Mouse (Mus musculus) heart, postnatal 25 days (tissue): ENCODE results near the gene Cdkn2b. TPM values are rescaled to one million over a fixed set of nuclear protein-coding genes. Genes with fewer than 3 reads are reported as not detected.

Source experiments
- DNase-seq: peaks from one replicate; pipeline ENCODE4 v3.0.0; 2022; ENCODE audit warnings: low spot score
- intact Hi-C: fragments of 180-260 bp; cut with DNase I; formaldehyde crosslinking; loops from one replicate; pipeline ENCODE4 v1.15.1; 2025
- total RNA-seq, 2 experiments: library from RNA; stranded (reverse); gene quantifications; 2 replicates each; pipeline ENCODE4 v1.2.3; 2021

The Cdkn2b gene
- total RNA-seq, 2 experiments from 2014 or later = 0.65 to 0.87 TPM

DNA sequence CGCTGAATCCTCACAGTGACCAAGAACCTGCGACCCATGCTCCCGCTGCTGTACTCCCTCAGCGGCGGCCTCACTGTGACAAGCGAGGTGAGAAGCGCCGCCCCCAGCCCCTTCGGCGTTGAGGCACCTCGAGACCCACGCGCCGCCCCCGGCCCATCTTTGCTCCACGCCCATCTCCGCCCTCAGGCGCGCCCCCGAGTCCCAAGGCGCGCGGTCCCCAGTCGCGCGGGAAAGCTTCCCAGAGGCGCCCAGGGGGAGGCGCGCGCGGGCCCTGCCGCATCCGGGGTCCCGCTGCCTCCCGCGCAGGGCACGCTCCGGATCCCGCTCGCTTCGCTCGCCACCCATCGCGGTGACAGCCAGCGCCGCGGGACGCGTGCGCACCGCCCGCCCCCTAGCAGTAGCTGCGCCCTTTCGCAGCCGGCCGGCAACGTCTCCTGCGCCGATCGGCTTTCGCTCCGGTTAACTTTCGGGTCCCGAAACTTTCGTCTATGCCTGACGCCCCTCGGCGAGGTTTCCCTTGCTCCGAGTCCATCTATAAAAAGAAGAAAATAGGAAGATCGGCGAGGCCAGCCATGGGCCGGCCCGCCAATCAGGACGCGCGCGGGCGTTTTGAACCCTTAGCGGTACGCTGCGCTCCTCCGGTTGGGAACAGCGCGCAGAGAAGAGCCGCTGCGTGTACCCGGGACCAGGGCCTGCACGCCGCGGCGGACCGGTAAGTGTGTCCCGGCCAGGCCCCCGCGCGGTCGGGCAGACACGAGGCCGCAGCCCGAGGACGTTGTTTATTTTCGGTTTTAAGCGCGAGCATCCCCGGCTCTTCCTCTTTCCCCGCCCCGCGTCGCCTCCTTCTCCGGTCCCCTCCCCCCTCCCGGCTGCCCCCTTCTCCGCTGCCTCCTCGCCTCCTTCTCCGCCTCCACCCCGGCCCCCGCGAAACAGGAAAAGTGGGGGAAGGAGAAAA is 16.1 kb downstream of the Cdkn2b start, which contains the start of gene Cdkn2a:
Cdkn2a (minus strand) TSS at position 168 of the 955 bp plus-strand sequence.
- peak; percentile 35 for DNase-seq
- intact Hi-C loops = loop anchor here (1.0 to 5.0 kb wide), 2 partner anchors 16 to 228 kb away; no protein-coding TSS in a partner anchor

DNA sequence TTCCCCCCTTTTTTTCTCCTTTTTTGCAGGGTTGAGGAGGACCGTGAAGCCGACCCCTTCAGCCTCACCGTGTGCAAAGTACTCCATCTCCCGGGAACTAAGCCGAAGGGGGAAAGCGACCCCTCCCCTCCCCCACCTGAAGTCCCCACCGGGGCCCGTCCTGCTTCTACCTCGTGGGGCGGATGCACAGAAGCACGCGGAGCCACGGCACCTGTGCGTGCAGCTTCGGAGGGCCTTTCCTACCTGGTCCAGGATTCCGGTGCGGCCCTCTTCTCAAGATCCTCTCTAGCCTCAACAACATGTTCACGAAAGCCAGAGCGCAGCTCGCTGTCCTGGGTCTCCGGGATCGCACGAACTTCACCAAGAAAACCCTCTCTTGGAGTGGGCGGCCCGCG is 16.8 kb downstream of the Cdkn2b start:
- no peak for DNase-seq
- intact Hi-C loops = loop anchor here (5.0 kb wide), 1 partner anchor 228 kb away; no protein-coding TSS in a partner anchor

DNA sequence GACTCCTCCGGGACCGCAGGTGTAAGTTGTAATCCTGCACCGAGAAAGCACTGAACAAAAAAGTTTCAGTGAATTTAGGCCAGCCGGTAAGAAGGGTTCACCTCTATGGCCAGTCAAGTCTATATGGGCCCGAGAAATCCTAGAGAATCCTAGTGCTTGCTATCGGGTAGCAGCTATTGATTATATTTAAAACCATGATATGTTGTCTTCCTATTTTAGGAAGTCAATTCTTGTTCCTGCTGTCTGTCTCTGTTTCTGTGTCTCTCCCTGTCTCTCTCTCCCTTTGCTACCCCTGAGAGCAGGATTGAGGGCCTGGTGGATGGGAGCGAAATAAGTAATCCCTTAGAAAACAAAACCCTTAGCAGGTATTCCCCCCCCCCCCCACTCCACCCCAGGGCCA is 17.3 kb downstream of the Cdkn2b start:
- intact Hi-C loops = loop anchor here (5.0 kb wide), 1 partner anchor 229 kb away; no protein-coding TSS in a partner anchor
- DNase-seq = no peak

DNA sequence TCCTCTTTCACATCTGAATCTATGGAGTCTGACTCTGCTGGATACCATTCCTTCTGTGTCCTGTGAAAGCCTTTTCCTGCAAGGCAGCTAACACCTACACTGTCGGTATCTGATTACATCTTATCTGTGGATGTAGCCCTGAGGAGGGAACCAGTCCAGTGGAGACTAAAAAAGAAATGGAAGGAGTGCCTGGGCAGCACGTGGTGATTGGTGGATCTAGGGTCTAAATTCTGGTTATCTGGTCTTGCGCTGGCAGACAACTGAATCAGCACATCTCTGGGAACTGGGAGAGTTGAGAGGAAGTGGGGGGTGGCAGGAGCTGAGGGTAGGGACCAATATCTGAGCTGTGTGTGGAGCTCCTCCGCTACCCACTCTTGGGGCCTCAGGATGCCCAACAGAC is 21.8 kb downstream of the Cdkn2b start:
- no peak for DNase-seq
- intact Hi-C loops = loop anchor here (5.0 kb wide), 1 partner anchor 142 kb away; no protein-coding TSS in a partner anchor

DNA sequence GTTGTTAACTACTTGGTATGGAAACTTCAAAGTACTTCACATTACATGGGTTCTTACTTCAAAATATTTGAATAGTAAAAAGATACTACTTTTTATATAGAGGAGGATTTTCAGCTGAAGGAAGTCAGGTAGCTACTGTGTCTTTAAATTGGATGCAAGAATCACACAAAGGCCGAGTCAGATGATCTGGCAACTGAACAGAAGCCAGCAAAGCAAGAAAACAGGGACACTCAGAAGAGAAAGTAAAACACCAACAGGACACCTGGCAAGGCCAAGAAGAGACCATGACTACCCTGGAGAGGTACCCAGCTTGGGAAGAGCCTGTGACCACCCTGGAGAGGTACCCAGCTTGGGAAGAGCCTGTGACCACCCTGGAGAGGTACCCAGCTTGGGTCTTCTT is 24.3 kb downstream of the Cdkn2b start:
- intact Hi-C loops = loop anchor here (5.0 kb wide), 1 partner anchor 139 kb away; no protein-coding TSS in a partner anchor
- DNase-seq = no peak

DNA sequence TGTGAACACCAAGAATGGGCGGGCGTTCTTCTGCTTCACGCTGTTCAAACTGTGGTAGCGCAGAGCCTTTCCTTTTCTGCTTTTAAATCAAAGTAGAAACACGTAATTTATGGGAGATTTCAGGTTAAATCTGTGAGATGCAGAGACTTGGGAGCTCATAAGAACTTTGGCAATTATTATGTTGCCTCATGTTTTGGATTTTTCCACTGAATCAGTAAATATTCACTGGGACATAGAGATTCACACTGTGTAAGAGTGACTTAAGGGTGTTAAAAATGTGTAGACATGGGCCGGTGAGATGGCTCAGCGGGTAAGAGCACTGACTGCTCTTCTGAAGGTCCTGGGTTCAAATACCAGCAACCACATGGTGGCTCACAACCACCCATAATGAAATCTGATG is 25.2 kb downstream of the Cdkn2b start:
- no peak for DNase-seq
- intact Hi-C loops = loop anchor here (5.0 kb wide), 1 partner anchor 138 kb away; no protein-coding TSS in a partner anchor

DNA sequence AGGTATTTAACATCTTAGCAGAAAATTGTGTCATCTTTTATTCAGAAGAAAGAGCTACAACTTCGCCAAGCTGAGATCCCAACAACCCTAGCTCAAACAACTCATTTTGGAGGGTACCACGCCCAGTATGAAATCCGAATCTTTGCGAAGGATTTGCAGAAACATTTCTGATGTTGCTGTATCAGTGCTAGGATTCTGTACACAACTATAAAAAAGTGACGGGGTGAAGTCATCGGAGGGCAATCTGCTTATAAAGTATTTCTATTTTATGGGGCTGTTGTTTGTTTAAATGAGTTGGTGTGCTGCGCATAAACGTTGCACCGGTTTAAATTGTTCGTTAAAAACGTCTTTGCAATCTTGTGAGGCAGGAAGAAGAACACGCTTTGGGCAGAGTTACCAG is 28.2 kb downstream of the Cdkn2b start:
- intact Hi-C loops = no loop called here

DNA sequence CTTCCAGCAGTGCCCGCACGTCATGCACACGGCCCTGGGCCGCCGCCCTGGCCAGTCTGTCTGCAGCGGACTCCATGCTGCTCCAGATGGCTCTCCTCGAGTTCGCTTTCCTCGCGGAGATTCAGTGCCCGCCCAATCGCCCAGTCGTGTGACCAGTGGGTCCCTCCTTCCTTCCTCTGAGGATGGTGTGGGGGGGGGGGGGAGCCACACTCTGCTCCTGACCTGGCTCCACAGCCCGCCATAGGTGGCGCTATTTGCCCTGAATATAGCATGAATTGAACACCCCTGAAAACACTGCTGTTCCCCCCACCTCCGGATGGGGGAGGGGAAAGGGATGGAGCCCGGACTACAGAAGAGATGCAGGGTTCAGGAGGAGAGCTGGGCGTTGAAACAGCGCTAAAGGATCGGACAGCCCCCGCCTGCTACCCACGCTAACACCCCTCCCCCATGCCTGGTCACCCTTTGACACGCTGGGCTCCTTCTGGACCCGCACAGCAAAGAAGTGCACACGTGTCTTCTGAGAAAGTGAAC is 28.7 kb downstream of the Cdkn2b start:
- intact Hi-C loops = no loop called here
- no peak for DNase-seq

More for the DNA sequence above, 28.2 kb downstream of the Cdkn2b start:
- DNase-seq = no peak

DNA sequence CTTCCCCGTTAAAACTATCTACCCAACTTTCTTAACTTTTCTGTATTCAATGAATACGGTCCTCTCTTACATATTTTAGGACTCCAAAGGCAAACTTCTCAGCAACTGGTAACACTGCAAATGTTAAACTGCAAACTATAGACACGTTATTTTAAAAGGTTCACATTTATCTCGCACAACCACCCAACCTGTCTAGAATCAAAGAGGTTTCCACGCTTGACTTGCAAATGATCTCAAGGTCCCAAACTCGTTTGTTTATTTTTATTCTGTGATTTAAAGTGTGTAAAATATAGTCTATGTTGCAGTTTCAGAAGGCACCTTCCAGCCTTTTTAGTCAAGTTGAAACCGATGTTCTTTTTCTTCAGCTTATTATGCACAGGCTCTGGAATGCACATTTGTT is 29.6 kb downstream of the Cdkn2b start:
- intact Hi-C loops = no loop called here
- DNase-seq = no peak

DNA sequence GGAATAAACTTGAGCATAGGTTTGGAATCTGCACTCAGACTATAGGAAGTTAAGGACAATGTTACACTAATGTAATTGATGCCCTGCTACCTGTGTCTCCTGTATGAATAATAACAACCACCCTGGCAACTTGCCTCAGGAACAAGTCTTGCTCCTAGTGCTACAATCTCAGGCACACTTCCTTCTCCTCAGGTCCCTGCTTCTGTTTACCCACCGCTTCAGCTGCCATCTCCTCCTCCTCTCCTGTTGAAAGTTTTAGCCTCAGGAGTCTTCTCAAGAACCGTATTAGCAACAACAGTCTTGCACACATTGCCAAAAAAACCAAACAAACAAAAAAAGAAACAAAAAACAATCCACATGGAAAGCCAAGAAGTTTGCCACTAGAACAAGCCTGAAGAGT is 31.2 kb downstream of the Cdkn2b start:
- intact Hi-C loops = no loop called here
- no peak for DNase-seq

DNA sequence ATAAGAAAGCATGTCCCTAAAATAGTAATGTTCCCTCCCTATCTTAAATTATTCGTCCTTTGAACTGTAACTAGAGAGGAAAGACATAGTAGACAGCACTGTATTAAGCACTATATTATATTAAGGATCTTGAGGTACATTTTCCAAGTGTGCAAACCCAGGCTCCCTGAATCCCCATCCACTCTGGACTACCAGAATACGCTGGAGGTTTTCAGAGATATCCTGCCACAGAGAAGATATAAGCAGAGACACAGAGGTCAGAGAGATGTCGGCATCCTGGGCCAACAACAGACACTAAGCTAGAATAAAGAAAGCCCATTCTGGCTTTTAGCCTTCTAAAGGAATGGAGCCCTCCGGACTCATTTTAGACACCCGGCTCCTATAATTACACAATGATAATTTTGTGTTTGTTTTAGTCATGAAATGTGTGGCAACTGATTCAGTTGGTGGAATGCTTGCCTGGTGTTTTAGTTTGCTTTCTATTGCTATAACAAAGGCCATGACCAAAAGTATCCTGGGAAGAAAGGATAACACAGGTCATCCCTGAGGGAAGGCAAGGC is 33.4 kb downstream of the Cdkn2b start:
- intact Hi-C loops = no loop called here

DNA sequence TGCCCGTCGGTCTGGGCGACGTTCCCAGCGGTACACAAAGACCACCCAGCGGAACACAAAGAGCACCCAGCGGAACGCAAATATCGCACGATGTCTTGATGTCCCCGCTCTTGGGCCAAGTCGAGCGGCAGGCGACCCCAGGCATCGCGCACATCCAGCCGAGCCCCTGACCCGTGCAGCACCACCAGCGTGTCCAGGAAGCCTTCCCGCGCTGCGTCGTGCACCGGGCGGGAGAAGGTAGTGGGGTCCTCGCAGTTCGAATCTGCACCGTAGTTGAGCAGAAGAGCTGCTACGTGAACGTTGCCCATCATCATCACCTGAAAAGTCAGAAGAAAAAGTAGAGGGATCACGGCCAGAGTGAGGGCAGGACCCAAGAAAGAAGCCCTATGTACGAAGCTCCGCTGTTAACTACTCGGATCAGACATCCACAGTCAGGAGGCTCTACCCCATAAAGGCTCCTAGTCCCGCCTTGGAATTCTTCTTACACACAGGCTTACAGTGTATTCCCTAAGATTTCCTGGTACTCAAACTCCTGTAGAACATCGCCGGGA is 34.1 kb downstream of the Cdkn2b start:
- intact Hi-C loops = no loop called here
- DNase-seq = no peak

More for the DNA sequence above, 33.4 kb downstream of the Cdkn2b start:
- no peak for DNase-seq

DNA sequence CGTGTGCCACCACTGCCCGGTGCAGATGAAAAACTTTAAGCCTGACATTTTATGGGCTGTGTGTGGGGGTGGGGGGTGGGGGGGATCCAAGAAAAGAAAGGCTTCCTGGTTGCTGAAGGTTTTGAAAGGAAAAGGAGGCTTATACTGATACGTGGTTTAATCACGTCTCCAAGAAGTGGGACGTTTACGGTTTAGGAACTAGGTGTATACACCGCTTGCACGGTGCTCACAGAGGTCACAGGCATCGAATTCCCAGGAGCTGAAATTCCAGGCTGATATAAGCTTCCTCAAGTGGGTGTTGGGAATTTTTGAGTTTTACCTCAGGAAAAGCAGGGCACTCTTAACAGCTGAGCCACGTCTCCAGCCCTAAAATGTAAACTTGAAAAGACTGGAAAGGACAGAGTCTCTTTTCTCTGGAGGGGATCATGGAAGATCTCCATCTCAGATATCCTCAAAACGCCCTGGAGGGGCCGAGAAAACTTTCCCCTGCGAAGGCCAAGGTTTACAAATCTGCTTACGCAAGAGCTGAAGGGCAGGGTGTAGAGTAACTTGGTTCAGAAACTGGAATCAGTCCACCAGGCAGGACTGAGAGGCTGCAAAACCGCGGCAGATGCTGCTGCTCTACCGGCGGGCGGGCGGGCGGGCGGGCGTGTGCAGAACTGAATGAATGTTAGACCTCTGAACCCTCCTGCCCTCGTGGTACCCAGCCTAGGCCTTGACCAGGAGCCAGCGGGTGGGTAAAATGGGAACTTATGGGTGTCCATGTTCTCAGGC is 34.8 kb downstream of the Cdkn2b start:
- intact Hi-C loops = no loop called here
- no peak for DNase-seq

DNA sequence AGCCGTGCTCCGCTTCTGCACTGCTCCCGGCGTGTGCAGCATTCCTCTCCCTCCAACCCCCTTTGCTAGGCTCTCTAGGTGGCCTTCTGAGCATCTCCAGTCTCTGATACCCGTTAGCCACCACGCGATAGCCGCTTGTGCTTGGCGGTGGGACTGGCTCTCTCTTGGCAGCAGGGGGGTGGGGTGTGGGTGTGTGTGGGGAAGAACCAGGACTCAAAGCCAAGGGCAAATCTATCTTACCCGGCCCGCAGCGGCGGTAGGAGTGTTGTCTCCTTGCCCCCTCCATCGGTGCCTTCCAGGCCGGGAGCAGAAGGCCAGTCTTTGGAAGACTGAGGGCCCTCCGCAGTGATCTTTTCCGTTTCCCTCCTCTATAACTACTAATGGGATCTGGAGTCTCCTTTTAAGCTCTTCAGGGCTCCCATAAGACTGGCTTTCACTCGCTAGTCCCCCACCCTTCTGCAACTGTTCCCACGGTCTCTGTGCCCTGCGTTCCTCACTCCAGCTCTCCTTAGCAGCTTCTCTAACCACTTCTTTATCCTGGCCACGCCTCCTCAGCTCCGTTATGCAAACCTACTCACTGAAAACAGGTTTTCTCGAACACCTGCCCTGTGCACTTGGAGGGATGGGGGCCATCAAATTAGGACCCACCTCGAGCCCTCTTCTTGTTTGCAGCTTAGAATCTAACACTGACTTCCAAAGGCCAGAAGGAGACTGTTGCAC is 35.9 kb downstream of the Cdkn2b start:
- DNase-seq = no peak

DNA sequence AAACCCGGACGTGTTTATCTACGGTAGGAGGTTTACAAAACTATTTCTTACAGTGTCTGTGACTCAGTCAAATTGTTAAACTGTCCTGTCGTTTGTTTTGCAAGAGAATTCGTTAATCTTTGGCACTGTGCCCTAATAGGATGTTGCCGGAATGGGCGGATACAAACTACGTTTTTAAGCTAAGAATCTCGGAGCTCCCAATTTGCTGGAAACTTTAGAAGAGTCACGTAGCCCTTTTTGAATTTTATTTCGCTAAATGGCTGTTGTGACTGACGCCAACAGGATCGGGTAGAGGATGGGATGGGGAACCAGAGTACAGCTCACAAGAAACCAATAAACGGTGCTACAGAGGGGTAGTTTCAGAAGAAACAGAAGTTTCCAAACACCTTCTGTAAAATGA is 36.8 kb downstream of the Cdkn2b start:
- intact Hi-C loops = no loop called here
- DNase-seq = no peak

More for the DNA sequence above, 35.9 kb downstream of the Cdkn2b start:
- intact Hi-C loops = no loop called here

DNA sequence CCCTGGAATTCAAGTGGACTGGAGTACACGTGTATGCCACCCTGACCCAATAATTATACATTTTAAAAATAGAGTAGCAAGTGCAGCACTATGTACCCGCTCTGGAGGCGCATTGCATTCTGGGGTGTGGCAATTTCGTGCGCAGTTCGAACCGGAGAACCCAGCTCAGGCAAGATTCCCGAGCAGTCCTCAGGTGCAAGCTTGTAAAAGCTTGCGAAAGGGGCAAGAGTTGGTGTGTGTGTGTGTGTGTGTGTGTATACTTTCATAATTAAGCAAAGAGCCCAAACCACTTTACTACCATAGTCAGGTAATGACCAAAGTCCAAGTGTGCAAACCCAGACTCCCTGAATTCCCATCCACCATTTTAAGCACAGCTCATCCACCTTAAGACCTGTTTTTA is 37.3 kb downstream of the Cdkn2b start:
- no peak for DNase-seq
- intact Hi-C loops = no loop called here

DNA sequence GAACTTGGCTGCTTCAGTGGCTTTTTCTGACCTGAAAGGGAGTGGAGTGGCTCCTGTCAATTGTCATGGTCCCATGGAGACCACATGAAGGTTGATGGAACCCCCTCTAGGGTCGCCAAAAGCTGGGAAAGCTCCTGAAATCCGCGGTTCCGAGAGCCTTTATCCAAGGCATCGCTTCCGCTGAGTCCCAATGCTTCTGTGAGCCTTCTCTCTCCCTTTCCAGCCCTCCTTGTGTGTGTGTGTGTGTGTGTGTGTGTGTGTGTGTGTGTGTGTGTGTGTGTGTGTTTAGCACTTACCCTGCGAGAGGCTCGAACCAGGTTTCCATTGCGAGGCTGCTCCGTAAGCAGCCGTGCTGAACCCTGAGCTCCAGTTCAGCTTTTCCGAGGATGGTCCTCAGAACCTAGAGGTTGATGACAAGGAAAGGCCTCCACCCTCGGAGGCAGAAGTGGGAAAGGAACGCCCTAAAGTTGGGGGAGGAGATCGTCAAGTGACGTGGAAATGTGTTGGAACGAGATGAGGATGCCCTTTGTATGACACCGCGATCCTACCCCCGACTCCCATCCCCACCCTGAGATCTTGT is 37.8 kb downstream of the Cdkn2b start:
- intact Hi-C loops = no loop called here

DNA sequence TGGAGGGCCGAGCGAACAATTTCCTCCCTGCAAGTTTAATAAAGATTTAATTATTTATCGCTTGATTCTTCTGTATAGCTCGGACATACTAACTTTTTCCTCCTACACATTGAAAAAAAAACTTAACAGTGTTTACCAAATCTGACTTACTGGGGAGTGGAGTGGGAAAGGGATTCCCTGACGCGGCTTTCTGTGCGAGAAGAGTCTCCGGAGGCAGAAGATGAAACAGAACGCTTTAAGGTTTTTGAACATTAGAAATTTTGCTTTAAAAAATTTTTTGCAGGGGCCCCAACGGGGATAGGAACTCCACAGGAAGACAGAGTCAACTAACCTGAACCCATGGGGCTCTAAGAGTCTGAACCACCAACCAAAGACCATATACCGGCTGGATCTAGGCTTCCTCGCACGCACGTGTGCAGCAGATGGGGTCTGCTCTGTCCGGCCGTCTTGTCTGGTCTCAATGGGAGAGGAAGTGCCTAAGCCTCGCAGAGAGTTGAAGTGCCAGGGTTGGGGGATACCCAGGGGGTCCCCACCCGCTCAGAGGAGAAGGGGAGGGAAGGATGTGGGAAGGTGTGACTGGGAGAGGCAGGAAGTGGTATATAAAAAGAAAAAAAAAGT is 38.6 kb downstream of the Cdkn2b start:
- intact Hi-C loops = no loop called here
- no peak for DNase-seq

More for the DNA sequence above, 37.8 kb downstream of the Cdkn2b start:
- DNase-seq = no peak
